Mouse (Mus musculus) liver, postnatal 0 days (tissue): Measurements from ENCODE around the gene Zfp704.

Experiments
- CTCF ChIP-seq: sonication (generic); IDR thresholded peaks from 2 replicates; pipeline ENCODE4 v1.5.1; 2016; ENCODE audit warnings: antibody characterized with exemption, low read depth
- EP300 ChIP-seq: IDR thresholded peaks from 2 replicates; pipeline ENCODE4 v1.6.1; 2016; ENCODE audit warnings: antibody characterized with exemption, low read depth, mild to moderate bottlenecking

GRCm38 (mm10) chr3:9587304-9587703 lies 22.6 kb downstream of the Zfp704 start:
- TF ChIP-seq CTCF = no peak
- no peak for TF ChIP-seq EP300
